Mouse (Mus musculus): ENCODE results near the gene Zfp691. TPM values are rescaled to one million over a fixed set of nuclear protein-coding genes. Genes with fewer than 3 reads are reported as not detected.

The Zfp691 gene
- polyA plus RNA-seq, 1 experiment from 2014 or later, result 8.5 TPM

DNA sequence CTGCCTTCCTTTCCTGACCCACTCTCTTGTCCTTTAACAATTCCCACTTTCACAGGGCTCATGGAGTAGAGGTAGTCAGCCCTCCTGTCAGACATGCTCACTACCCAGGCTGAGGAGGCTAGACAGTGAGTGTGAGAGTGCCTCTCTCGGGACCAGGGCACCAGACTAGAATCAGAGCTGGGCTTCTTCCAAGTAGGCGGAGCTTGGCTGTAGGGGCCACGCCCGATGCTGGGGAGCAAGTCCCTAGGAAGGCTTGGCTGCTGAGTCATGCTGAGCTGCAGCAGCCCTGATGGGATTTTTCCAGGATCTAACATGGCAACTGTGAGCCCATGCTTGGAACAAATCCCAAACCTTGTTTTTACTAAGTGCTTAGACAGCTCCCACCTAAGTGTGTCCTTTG is 52.7 kb downstream of the Zfp691 start:
- Histone ChIP-seq H3K27me3 (no peaks in the 10 kb centered on the region), H3K9ac (no peak overlapping the region), H3K36me3 (peaks cover 78% of the 10 kb centered on the region), H3K9me3 (no peaks in the 10 kb centered on the region), H3K4me3 (no peak overlapping the region), H3K4me2 (no peak overlapping the region), H3K4me1 (peaks cover 28% of the 10 kb centered on the region), H3K27ac (no peak overlapping the region)
- ATAC-seq (ENCODE audit: insufficient number of reproducible peaks, insufficient read depth, low FRiP score, low TSS enrichment, low read depth), result no peak
- 50% methylated on average over 4 of the region's 4 CpGs for WGBS

DNA sequence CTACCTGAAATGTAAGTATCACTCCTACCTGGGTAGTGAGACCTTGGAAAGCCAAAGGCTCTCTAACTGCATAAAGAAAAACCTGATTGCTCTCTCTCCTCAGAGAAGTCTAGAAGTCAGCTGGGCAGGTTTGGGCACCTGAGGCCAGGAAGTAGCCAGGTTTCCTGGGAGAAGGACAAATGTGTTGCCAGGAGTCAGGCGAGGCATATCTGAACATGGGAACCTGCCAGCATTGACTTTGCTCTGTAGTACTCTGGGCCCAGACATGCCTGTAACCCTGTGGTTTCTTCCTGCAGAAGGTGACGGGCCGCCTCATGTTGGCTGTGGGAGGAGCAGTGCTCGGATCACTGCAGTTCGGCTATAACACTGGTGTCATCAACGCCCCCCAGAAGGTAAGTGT is 53.9 kb downstream of the Zfp691 start:
- peaks cover 39% of the 10 kb centered on the region for H3K4me1 ChIP-seq
- peaks cover 67% of the 10 kb centered on the region for H3K36me3 ChIP-seq
- H3K9ac ChIP-seq, result no peak overlapping the region
- no peaks in the 10 kb centered on the region for H3K9me3 ChIP-seq
- no peak overlapping the region for H3K4me3 ChIP-seq
- H3K4me2 ChIP-seq, result no peak overlapping the region
- no peak for ATAC-seq (ENCODE audit: insufficient number of reproducible peaks, insufficient read depth, low FRiP score, low TSS enrichment, low read depth)
- 70% methylated on average over 6 of the region's 6 CpGs for WGBS
- no peak overlapping the region for H3K27ac ChIP-seq
- H3K27me3 ChIP-seq, result no peaks in the 10 kb centered on the region

MicroRNA genes within 50 kb of the gene (microRNA counts, 519-probe panel; counts per million panel counts)
- microRNA mmu-miR-1957, result 236 counts per million, percentile 44 among the panel's probes with 10 or more counts

Small RNA genes lying within 50 kb of the gene (microRNA-seq; reads per million reads assigned to microRNA genes)
- not detected for gene Mir1957a

Other genes starting within 250 kb of the Zfp691 start
- gene Olfr1328, start 235.6 kb downstream of the Zfp691 start, polyA plus RNA-seq (2015; fragmentation: Nextera tagmentation; extraction: Ambion mirVana), result 0.06 TPM in 1 of 2 replicates, not detected in the other
- gene Lao1, start 212.6 kb downstream of the Zfp691 start, polyA plus RNA-seq (2015; fragmentation: Nextera tagmentation; extraction: Ambion mirVana), result not detected in 2 replicates
- 116 and 123 TPM in 2 replicates for gene Slc2a1, start 65.5 kb downstream of the Zfp691 start, polyA plus RNA-seq (2015; fragmentation: Nextera tagmentation; extraction: Ambion mirVana)
- 2.6 and 5.4 TPM in 2 replicates for gene Ermap, start 15.8 kb upstream of the Zfp691 start, polyA plus RNA-seq (2015; fragmentation: Nextera tagmentation; extraction: Ambion mirVana)
- 199 and 212 TPM in 2 replicates for gene Svbp, start 21.1 kb upstream of the Zfp691 start, polyA plus RNA-seq (2015; fragmentation: Nextera tagmentation; extraction: Ambion mirVana)
- not detected in 2 replicates for gene Tmem269, start 44.0 kb upstream of the Zfp691 start, polyA plus RNA-seq (2015; fragmentation: Nextera tagmentation; extraction: Ambion mirVana)
- gene AU022252, start 58.5 kb upstream of the Zfp691 start, polyA plus RNA-seq (2015; fragmentation: Nextera tagmentation; extraction: Ambion mirVana), result 33.0 and 40.7 TPM in 2 replicates
- gene P3h1, start 58.7 kb upstream of the Zfp691 start, polyA plus RNA-seq (2015; fragmentation: Nextera tagmentation; extraction: Ambion mirVana), result 58.0 and 64.9 TPM in 2 replicates
- gene Cldn19, start 81.2 kb upstream of the Zfp691 start, polyA plus RNA-seq (2015; fragmentation: Nextera tagmentation; extraction: Ambion mirVana), result 0.24 TPM in 1 of 2 replicates, not detected in the other
- gene Ybx1, start 120.4 kb upstream of the Zfp691 start, polyA plus RNA-seq (2015; fragmentation: Nextera tagmentation; extraction: Ambion mirVana), result 680 and 805 TPM in 2 replicates
- 103 and 125 TPM in 2 replicates for gene Ppih, start 146.4 kb upstream of the Zfp691 start, polyA plus RNA-seq (2015; fragmentation: Nextera tagmentation; extraction: Ambion mirVana)
- gene Ccdc30, start 241.3 kb upstream of the Zfp691 start, polyA plus RNA-seq (2015; fragmentation: Nextera tagmentation; extraction: Ambion mirVana), result 5.0 and 6.4 TPM in 2 replicates
- gene Ppcs, start 248.2 kb upstream of the Zfp691 start, polyA plus RNA-seq (2015; fragmentation: Nextera tagmentation; extraction: Ambion mirVana), result 28.3 and 32.2 TPM in 2 replicates
- 0.63 TPM in 1 of 2 replicates, not detected in the other for gene Zmynd12, start 248.6 kb upstream of the Zfp691 start, polyA plus RNA-seq (2015; fragmentation: Nextera tagmentation; extraction: Ambion mirVana)